Mouse (Mus musculus) spleen, adult 2 months (tissue): ENCODE results near the gene Gm11042.

Experiments
- CTCF ChIP-seq: fragments of 200-500 bp; IDR thresholded peaks from 2 replicates; pipeline ENCODE4 v1.5.1; 2011; ENCODE audit warnings: mild to moderate bottlenecking, inconsistent platforms; ENCODE audit not compliant: insufficient read depth, insufficient read length, insufficient replicate concordance; ENCODE audit errors: extremely low read depth
- POLR2A ChIP-seq: fragments of 200-500 bp; IDR thresholded peaks from 2 replicates; pipeline ENCODE4 v1.6.1; 2011; ENCODE audit warnings: low read depth, low read length, inconsistent platforms

GRCm38 (mm10) chr12:74281403-74281802, 34.8 kb downstream of the Gm11042 start:
- TF ChIP-seq CTCF (no peak), POLR2A (no peak)
